Mouse (Mus musculus): Measurements from ENCODE around the gene Tm7sf3.

Tm7sf3 gene

GRCm38 (mm10) chr6:146660591-146660990 is 18.0 kb upstream of the Tm7sf3 start:
- in situ Hi-C loops (cut with MboI) = no loop called here

- in situ Hi-C loops (cut with MboI) = no loop called here
These were observed 10.6 kb upstream of the Tm7sf3 start for GRCm38 (mm10) chr6:146653197-146653596.

DNA sequence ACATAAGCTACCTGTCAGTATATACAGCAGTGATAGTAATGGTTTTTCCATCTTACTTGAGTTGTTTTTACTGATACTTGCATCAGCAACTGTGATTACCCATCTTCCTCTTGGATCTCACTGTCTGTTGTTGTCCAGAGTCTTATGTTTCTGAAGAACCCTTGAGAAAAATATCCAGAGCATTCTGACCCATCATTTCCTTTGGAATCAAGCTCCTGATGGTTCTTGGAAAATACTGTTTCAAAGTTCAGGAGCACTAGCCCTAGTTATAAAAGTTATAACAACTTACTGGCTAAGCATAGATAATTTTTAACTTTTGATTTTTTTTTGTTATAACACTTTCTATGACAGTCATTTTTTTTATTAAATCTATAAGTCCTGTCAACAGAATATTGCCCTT is 8.8 kb upstream of the Tm7sf3 start:
- in situ Hi-C loops (cut with MboI) = no loop called here

DNA sequence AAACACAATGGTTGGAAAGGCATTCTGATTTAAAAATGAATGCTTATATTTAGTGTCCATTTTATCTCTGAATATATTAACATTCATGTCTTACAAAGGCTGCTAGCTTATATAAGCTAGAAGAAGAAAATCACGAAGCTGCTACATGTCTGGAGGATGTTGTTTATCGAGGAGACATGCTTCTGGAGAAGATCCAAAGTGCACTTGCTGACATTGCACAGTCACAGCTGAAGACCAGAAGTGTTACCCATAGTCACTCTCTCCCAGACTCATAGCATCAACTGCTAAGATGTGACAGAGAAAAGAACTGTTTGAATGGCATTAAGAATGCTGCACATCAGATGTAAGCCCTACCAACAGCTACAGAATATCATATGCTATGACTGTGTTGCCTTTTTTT is 7.4 kb upstream of the Tm7sf3 start:
- in situ Hi-C loops (cut with MboI) = no loop called here

DNA sequence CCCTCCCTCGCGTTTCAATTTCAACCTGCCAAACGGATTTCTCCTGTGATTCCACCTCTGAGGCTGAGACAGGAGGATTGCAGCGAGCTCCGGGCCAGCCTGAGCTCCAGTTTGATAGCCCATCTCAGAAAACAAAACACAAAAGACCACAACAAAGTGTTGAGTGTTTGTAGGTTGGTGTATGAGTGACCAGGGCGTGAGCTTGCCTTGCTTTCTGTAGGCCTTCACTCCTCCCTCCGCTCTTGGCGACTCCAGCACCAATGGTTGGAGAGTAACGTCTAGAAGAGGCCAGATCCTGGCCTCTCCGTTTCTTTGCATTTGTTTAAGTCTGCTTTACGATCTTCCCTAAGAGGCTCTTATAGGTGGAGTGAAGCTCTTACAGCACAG is 553 bp upstream of the Tm7sf3 start:
- in situ Hi-C loops (cut with MboI) = no loop called here

- in situ Hi-C loops (cut with MboI) = no loop called here
These were observed 908 bp downstream of the Tm7sf3 start for GRCm38 (mm10) chr6:146641621-146642210.

DNA sequence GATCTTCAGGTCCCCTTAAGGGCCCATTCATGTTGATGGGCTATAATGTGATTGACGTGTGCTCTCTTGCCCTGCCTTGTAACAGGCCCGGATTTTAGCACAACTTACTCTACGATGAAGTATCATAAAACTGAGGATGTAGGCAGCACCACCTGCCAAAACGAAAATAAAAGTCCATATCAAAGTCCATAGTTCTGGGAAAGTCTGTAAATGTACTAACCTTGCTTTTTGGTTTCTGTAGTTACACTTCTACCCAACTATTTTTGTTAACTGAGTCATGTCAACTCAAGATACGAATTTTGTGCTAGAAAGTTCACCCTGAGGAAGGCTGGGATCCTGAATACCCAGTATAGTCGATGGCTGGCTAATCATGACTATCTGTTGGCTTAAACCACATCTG is 1.6 kb downstream of the Tm7sf3 start:
- in situ Hi-C loops (cut with MboI) = no loop called here

DNA sequence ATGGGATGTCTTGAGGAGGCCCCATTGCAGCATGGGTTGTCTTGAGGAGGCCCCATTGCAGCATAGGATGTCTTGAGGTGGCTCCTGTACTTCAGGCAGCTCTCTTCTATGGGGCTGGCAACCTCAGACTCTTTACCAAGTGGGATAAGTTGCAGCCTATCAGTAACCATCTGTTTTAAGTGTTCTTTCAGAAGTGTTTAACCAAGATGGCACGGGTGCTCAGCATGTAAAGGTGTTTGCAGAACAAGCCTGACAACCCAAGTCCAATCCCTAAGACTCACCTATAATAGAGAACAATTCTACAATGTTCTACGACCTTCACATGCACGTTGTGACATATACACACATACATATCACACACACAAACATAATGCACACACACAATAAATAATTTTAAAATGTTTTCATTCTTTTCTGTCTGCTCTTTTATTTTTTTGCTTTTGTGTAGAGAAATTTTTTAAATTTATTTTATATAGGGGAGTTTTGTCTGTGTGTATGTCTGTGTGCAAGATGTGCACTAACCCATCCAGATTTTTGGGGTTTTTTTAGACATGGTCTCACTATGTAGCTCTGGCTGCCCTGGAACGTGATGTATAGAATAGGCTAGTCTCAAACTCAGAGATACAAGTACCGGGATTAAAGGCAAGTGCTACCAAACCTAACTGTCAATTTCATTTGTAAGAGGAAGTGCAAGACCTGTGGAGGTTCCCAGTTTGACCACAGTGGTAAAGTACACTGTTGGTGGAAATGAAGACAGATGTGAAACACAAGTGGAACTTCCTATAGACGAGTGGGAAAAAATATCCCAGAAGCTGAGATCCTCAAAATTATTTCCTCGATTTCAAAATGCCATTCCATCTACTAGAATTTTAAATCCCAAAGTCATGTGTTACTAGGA is 2.3 kb downstream of the Tm7sf3 start:
- in situ Hi-C loops (cut with MboI) = no loop called here

GRCm38 (mm10) chr6:146636482-146636881 is 6.1 kb downstream of the Tm7sf3 start:
- in situ Hi-C loops (cut with MboI) = no loop called here

DNA sequence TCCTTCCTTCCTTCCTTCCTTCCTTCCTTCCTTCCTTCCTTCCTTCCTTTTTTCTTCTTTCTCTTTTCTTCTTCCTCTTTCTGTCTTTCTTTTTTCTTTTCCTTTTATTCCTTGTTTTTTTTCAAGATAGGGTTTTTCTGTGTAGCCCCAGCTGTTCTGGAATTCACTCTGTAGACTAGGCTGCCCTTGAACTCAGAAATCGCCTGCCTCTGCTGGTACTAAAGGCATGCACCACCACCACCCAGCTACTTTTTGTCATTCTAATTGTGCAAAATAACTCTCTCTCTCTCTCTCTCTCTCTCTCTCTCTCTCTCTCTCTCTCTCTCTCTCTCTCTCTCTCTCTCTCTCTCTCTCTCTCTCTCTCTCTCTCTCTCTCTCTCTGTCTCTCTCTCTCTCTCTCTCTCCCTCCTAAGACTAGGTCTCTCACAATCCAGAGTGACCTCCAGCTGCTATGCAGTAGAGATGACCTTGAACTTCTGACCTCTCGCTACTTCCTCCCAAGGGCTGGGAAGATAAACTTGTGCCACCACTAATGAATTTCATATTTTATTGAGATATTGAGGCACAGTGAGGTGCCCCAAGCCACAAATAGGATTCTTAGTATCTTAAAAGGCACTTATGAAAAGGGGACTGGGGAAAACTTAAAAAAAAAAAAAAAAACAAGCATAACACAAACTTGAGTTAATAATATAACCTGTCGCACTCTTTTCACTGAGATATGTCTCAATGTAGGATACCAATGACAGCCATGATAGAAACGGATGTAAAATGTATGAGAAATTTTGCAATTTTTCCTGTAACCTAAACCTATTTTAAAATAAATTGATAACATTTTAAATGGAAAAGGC is 7.6 kb downstream of the Tm7sf3 start:
- in situ Hi-C loops (cut with MboI) = no loop called here

DNA sequence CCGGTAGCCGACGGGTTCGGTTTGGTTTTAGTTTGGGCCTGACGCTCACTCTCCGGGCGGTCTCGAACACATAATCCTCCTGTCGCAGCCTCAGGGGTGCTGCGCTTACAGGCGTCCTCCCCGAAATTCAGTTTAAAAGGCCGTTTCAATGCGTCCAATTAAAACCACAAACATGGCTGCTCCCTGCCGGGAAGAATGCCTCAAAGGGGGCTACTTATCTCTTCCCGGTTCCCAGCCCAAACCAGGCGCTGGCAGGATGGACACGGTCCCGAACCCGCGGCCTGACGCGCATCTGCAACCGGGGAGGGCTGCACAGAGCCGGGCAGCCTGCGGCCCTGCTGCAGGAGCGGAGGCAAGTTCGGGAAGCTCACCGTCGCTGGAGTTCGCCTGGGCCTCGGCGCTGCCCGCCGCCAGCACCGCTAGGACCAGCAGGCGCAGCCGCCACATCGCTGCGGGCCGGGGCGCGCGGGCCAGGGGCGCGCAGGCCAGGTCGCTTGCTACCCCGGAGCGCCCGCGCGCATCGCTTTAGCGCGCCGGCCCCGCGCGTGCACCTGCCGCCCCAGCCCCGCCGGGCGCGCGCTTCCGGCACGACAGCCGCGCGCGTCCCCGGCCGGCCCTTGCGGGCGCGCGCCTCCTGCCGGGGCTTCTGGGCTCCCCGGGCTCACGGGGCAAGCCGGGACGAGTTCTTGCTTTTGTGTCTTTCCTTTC is 8.5 kb downstream of the Tm7sf3 start:
- in situ Hi-C loops (cut with MboI) = no loop called here

- in situ Hi-C loops (cut with MboI) = no loop called here
These were observed 9.0 kb downstream of the Tm7sf3 start for GRCm38 (mm10) chr6:146633629-146634014.

DNA sequence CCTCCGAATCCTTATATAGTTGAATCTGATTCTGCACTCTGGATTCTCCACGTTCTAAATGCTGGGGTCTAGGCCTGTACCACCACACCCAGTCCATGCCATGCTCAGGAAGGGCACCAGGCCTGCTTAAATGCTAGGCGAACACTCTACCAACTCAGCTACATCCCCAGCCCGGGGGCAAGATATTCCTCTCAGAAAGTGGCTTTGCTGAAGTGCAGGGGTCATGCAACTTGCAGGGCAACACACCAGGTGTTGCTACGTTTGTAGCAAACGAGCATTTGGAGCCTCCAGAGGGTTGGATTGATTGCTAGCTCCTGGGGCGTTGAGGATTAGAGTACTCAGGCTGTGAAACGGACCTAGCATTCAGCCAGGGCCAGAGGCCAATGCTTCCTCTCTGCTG is 9.5 kb downstream of the Tm7sf3 start:
- in situ Hi-C loops (cut with MboI) = no loop called here

DNA sequence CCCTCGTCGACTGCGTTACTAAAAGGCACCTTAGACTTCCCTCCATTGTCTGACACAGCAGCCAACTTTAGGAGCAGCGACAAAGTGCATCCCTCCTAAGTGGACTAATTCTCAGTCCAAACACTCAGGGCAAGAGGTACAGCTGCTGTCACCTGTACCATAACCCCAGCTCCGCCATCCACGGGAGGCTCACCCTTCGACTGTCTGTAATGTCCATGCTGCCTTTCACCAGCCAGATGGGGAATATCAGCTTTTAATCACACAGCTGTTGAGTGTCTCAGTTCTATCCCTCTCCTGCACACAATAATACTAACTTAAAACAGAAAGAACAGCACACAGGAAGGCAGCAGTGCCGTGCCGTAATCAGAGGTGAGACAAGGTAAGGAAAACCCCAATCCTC is 10.2 kb downstream of the Tm7sf3 start:
- in situ Hi-C loops (cut with MboI) = no loop called here

DNA sequence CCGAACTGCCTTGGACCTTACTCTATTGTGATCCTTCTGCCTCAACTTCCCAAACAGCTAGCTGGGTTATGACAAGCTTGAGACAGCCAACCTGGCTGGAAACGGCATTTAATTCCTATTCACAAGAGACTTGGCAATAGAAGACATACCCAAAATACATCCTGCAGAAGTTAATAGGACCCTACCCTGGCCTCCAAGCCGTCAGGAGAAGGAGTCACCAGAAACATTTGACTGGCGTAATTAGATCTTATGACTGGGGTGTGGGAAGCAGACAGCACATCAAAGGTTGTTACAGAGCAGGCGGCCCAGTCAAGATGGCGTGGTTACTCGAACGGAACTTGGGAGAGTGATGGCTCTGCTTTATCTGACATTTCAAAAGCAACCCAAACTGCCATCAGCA is 10.8 kb downstream of the Tm7sf3 start:
- in situ Hi-C loops (cut with MboI) = no loop called here

DNA sequence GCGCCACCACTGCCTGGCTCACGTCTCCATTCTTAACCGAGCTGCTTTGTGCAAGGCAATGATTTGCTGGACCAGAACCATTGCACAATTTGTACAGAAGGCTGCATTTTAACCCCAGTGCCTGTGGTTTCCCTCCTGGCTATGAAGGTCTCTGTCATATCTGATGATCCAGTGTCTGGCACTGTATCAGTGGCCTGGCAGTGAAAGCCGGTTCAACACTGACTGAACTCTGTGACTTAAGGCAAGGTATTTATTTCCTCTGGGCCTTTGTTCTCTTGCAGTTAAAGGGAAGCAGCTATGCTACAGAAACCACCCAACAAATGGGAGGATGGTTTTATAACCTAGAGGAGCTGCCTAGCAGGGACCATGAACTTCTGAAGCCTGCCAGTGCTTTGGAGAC is 11.7 kb downstream of the Tm7sf3 start:
- in situ Hi-C loops (cut with MboI) = no loop called here

- in situ Hi-C loops (cut with MboI) = no loop called here
These were observed 12.6 kb downstream of the Tm7sf3 start for GRCm38 (mm10) chr6:146629781-146630756.

DNA sequence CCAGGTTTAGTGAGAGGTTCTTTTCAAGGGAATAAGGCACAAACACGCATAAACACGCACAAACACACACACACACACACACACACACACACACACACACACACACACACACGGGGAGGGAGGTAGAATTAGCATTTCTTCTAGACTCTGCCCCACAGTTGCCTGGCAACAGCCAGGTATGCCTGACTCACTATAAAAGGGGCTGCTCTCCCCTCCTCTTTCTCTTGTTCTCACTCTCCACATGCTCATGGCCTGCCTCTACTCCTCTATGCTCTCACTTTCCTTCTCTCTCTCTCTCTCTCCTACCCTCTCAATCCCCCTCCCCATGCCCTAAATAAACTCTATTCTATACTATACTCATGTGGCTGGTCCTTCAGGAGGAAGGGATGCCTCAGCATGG is 14.5 kb downstream of the Tm7sf3 start:
- in situ Hi-C loops (cut with MboI) = no loop called here

DNA sequence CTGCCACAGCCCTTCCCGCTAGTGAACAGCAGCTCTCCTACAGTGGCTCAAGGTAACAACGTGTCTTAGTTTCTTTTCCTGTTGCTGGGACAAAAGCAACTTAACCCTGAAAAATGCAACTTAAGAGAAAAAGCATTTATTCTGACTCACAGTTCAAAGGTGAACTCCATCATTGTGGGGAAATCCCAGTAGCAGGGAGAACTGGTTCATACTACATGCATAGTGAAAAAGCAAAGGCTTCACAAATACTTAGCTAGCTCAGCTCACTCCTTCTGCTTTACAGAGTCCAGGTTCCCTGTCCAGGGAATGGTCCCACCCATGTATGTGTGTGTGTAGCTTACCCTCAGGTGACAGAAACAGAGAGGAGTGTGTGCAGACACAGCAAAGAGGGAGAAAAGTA is 26.0 kb downstream of the Tm7sf3 start:
- in situ Hi-C loops (cut with MboI) = no loop called here

DNA sequence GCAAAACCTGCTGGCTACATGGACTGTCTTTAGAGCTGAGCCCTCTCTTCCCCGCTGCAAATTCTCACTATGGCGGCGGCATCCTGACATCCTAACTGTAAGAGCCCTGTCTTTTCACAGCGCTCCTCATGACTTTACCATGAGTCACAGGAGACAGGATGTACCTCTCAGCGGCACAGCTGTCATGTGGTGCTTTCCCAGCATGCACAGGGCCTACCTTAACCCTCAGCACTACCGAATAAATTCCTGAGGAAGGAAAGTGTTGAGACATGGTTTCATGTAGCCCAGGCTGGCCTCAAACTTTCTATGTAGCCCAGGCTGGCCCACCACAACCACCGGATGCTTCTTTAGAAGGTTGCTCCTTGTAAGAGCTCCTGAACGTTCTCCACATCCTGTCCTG is 26.7 kb downstream of the Tm7sf3 start:
- in situ Hi-C loops (cut with MboI) = no loop called here

GRCm38 (mm10) chr6:146614541-146614940 is 28.1 kb downstream of the Tm7sf3 start:
- in situ Hi-C loops (cut with MboI) = no loop called here
